Mouse (Mus musculus): ENCODE results near the gene Slc8b1.

Slc8b1 gene

GRCm38 (mm10) chr5:120510982-120511642 is at the start of gene Slc8b1:
TSS of gene Slc8b1 (plus strand) at chr5:120511168.
- peak; percentile 94 to 95 for DNase-seq (ENCODE audit: low spot score in 2 of 2)

GRCm38 (mm10) chr5:120461902-120462301 is 49.1 kb upstream of the Slc8b1 start:
- DNase-seq (ENCODE audit: low spot score in 2 of 2), result no peak

DNA sequence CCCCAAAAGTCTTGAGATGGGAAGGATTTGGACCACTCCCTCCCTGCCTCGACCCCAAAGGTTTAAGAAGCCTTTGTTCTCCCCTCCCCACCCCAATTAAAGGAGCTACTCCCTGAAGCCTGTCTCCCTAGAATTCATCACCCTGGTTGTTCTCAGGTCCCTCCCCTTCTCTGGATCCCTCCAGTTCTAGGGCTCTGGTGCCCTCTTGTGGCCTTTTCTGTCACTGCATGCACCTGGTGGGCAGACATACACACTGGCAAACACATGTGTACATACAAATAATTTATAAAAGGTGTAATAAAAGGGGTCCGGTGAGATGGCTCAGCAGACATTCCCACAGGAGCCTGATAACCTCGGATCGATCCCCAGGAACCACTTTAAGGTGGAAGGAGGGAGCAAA is 46.6 kb upstream of the Slc8b1 start:
- no peak for DNase-seq (ENCODE audit: low spot score in 2 of 2)

GRCm38 (mm10) chr5:120465062-120465461 is 45.9 kb upstream of the Slc8b1 start:
- DNase-seq (ENCODE audit: low spot score in 2 of 2), result peak; percentile 28 to 29

- DNase-seq (ENCODE audit: low spot score in 2 of 2), result peak; percentile 38 to 51
These were observed 45.1 kb upstream of the Slc8b1 start for GRCm38 (mm10) chr5:120465860-120466259.

GRCm38 (mm10) chr5:120467026-120467425 is 43.9 kb upstream of the Slc8b1 start:
- DNase-seq (ENCODE audit: low spot score in 2 of 2), result no peak

DNA sequence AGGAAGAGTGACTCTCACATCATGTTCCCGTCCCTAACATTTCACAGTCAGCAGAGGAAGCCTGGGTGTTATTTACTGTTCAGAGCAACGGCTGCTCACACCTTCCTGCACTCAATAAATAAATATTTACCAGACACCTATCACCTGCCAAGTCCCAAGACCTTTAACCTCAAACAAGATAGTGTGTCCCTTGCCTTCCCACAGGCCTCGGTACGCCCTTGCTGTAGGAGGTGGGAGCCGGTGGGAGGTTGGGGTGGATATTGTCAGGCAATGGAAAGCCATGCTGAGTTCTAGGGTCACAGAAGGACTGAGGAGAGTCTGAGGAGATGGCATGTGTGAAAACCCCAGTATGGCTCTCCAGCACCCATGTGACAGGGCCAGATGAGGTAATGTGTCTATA is 42.6 kb upstream of the Slc8b1 start:
- DNase-seq (ENCODE audit: low spot score in 2 of 2), result no peak

GRCm38 (mm10) chr5:120468830-120469229 is 42.1 kb upstream of the Slc8b1 start:
- DNase-seq (ENCODE audit: low spot score in 2 of 2), result no peak

DNA sequence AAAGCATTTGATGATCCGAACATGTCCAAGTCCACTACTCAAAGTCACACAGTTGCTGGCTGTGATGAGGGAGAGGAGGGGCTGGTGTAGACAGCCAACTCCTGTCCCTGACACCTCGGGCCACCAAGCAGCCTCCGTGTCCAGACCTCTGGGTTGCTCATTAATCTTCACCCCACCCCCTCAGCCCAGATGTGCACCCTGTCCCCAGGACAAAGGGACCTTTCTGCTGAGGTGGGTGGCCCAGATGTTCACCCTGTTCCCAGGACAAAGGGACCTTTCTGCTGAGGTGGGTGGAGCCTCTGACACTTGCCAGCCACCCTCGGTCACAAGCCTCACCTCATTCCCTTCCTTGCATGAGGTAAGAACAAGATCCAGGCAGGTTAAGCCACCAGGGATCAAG is 39.4 kb upstream of the Slc8b1 start:
- no peak for DNase-seq (ENCODE audit: low spot score in 2 of 2)

GRCm38 (mm10) chr5:120472770-120473169 is 38.2 kb upstream of the Slc8b1 start, which contains the start of gene Sdsl:
TSS of gene Sdsl (minus strand) at chr5:120472810.
- no peak for DNase-seq (ENCODE audit: low spot score in 2 of 2)

- no peak for DNase-seq (ENCODE audit: low spot score in 2 of 2)
These were observed 37.6 kb upstream of the Slc8b1 start for GRCm38 (mm10) chr5:120473361-120473760.

- no peak for DNase-seq (ENCODE audit: low spot score in 2 of 2)
These were observed 35.1 kb upstream of the Slc8b1 start for GRCm38 (mm10) chr5:120475861-120476260.

DNA sequence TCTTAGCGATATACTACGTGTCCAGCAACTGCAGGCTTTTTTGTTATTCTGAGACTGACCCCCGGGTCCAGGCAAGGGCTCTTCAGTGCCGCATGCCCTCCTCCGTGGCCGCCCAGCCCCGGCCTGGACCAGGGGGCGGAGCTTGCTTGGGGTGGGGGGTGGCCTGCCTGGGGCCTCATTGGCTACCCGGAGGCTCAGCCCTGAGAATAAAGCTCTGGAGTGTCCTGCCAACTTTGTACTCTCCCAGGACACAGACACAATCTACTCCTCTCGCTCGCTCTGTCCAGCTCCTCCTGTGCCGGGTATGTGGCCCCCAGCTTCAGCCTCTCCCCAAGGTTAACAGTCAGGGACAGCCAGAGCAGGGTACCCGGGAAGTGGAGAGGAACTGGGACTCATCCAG is 34.7 kb upstream of the Slc8b1 start, which contains the start of gene Sds:
Gene Sds (plus strand): TSS at position 231 of the 400 bp plus-strand sequence.
- no peak for DNase-seq (ENCODE audit: low spot score in 2 of 2)

DNA sequence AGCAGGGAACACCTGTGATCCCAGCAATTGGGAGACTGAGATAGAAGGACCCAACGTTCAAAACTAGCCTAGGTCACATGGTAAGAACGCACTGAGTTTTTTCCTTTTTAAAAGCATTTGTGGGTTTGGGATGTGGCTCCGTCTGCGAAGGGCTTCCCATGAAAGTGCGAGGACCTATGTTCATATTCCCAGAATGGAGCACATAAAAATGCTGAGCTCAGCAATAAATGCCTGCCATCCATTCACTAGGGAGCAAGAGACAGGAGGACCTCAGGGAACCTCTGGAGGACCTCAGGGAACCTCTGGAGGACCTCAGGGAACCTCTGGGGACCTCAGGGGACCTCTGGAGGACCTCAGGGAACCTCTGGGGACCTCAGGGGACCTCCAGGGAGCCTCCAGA is 33.0 kb upstream of the Slc8b1 start:
- no peak for DNase-seq (ENCODE audit: low spot score in 2 of 2)

GRCm38 (mm10) chr5:120479538-120479937 is 31.4 kb upstream of the Slc8b1 start:
- DNase-seq (ENCODE audit: low spot score in 2 of 2), result no peak

GRCm38 (mm10) chr5:120481205-120481604 is 29.8 kb upstream of the Slc8b1 start:
- DNase-seq (ENCODE audit: low spot score in 2 of 2), result no peak

DNA sequence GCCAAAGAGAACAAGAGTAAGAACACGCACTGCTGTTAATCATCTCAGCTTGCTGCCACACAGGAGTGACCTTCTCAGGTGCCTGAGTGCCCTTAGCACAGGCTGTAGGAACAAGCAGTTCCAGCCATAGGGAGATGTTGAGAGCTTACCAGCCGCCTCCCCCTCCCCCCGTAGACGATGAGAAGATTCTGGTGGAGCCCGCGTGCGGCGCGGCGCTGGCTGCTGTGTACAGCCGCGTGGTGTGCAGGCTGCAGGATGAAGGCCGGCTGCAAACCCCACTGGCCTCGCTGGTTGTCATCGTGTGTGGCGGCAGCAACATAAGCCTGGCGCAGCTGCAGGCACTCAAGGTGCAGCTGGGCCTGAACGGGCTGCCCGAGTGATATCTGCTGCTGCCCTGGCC is 27.6 kb upstream of the Slc8b1 start:
- no peak for DNase-seq (ENCODE audit: low spot score in 2 of 2)

GRCm38 (mm10) chr5:120487844-120488243 is 23.1 kb upstream of the Slc8b1 start:
- no peak for DNase-seq (ENCODE audit: low spot score in 2 of 2)

DNA sequence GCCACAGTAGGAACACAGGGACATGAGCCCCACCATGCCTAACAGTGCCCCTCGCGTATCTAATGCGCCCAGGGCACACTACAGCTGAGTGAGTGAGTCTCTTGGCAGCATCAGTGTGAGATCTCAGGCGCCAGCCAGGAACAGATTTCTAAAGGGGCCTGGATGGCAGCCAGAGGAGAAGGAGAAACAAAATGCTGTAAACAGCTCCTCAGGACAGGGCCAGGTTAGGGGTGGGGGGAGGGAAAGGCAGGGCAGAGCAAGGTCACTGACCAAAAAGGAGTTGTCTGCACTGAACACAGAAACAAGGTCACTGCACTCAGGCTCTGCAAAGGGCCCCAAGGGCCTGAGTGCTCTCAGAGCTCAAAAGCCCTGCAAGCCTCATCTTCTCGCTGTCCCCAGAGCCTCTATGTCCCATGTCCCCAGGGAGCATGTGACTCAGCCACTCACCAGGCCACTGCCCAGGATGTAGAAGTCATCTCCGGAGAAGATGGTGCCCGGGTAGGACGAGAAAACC is 20.2 kb upstream of the Slc8b1 start:
- DNase-seq (ENCODE audit: low spot score in 2 of 2), result no peak

- no peak for DNase-seq (ENCODE audit: low spot score in 2 of 2)
These were observed 18.5 kb upstream of the Slc8b1 start for GRCm38 (mm10) chr5:120492437-120492836.

DNA sequence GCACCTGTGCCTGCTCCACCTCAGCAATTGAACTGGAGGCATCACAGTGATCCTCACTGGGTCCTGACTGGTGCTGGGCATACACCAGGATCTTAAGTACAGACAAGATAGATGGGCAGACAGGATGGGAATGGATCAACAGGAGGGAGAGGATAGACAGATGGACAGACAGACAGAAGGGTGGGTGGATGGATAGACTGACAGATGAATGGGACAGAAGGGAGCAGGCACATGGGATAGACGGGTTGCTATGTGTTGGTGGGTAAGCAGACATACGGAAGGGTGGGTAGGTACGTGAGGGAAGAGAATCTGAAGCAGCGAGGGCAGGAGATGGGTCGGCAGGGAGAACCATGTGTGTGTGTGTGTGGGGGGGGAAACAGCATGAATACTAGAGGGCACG is 17.5 kb upstream of the Slc8b1 start:
- no peak for DNase-seq (ENCODE audit: low spot score in 2 of 2)

GRCm38 (mm10) chr5:120493873-120494395 is 17.0 kb upstream of the Slc8b1 start:
- no peak for DNase-seq (ENCODE audit: low spot score in 2 of 2)

DNA sequence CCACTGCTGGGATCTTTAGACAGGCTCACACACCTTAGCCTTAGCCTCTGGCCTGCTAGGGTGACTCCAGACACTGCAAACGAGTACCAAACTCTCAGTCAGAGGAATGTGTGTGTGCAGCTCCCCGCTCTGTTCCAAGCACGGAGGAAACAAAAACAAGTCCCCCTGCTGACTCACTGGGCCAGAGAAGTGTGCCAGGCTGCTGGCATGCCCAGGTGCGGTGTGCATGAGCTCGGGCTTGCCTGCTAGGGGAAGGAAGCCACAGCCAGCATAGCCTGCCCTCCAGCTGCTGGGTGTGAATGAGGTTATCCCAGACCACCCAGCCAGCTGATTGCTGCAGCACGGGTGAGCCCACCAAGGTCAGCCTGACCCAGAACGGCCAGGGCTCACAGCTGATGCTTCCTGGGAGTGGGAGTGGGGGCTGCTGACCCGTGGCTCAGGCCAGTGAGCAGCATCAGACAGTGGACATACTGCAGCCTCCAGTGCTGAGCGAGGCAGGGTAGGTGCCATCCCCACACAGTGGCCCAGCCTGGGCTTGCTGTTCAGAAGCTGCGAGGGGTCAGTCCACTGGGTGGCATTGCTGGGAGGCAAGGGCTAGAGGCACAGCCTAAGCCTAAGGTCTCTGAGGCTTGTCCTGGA is 15.8 kb upstream of the Slc8b1 start:
- no peak for DNase-seq (ENCODE audit: low spot score in 2 of 2)

Measured in spleen, postnatal 36 days (tissue).